Mouse (Mus musculus) thymus, adult 2 months (tissue): ENCODE results near the gene Tlx3. TPM values are rescaled to one million over a fixed set of nuclear protein-coding genes. Genes with fewer than 3 reads are reported as not detected.

ENCODE experiments used
- DNase-seq: peaks from one replicate; pipeline ENCODE4 v3.0.0; 2021
- H3K27ac ChIP-seq: fragments of 200-500 bp; 2 replicates; pipeline ENCODE4 v1.5.1; 2012; ENCODE audit warnings: low read length, control low read depth; ENCODE audit not compliant: control insufficient read depth, insufficient read depth
- H3K27me3 ChIP-seq: fragments of 200-500 bp; 2 replicates; pipeline ENCODE4 v1.6.1; 2012; ENCODE audit warnings: mild to moderate bottlenecking, low read length, moderate library complexity, mixed read lengths; ENCODE audit not compliant: control insufficient read depth, insufficient read depth
- H3K36me3 ChIP-seq: fragments of 200-500 bp; 2 replicates; pipeline ENCODE4 v1.6.1; 2012; ENCODE audit warnings: mild to moderate bottlenecking, low read length, moderate library complexity; ENCODE audit not compliant: control insufficient read depth, insufficient read depth
- H3K4me1 ChIP-seq: fragments of 200-500 bp; replicated peaks from 2 replicates; pipeline ENCODE4 v1.6.1; 2012; ENCODE audit warnings: low read length; ENCODE audit not compliant: control insufficient read depth, insufficient read depth
- H3K4me3 ChIP-seq: fragments of 200-500 bp; 2 replicates; pipeline ENCODE4 v1.5.1; 2012; ENCODE audit warnings: mild to moderate bottlenecking, low read length, control low read depth, moderate library complexity; ENCODE audit not compliant: control insufficient read depth, insufficient read depth
- CTCF ChIP-seq: fragments of 200-500 bp; IDR thresholded peaks from 2 replicates; pipeline ENCODE4 v1.5.1; 2012; ENCODE audit warnings: mild to moderate bottlenecking, control low read depth, low read length, moderate library complexity, borderline replicate concordance; ENCODE audit not compliant: control insufficient read depth, poor library complexity, insufficient read depth; ENCODE audit errors: extremely low read depth
- POLR2A ChIP-seq: fragments of 200-500 bp; IDR thresholded peaks from 2 replicates; pipeline ENCODE4 v1.6.1; 2012; ENCODE audit warnings: mild to moderate bottlenecking, low read length, control low read depth, moderate library complexity; ENCODE audit not compliant: control insufficient read depth, poor library complexity, insufficient read depth; ENCODE audit errors: extremely low read depth
- WGBS: fragments of 180-500 bp; shearing (Covaris S2); methylation state at CpG from one replicate; pipeline ENCODE4 v1.1.7; 2018; 5-methylcytosine and 5-hydroxymethylcytosine counted together
- polyA plus RNA-seq: library from polyadenylated mRNA; depleted of rRNA; stranded (reverse); fragments of >200 nt; gene quantifications from 2 replicates; pipeline ENCODE4 v1.2.3, GENCODE M21; 2012

Tlx3 gene
- polyA plus RNA-seq, 1 experiment: 0.08 TPM

DNA sequence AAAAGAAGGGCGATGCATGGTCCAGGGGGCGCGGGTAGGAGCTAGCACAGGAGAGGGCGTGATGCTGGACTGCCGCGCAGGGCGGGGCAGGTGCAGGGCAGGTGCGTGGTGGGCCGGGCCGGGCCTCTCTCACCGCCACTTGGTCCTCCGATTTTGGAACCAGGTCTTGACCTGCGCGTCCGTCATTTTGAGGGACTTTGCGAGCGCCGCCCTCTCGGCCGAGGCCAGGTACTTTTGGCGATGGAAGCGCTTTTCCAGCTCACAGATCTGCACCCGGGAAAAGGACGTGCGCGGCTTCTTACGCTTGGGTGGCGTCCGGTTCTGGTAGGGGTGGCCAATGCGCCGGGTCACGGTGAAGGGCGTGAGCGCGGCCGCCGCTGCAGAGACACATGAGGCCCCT is 1.1 kb downstream of the Tlx3 start:
- Histone ChIP-seq H3K4me3 (no peak overlapping the region), H3K27me3 (peaks cover 63% of the 10 kb centered on the region), H3K4me1 (0 out of 2 replicates have a peak, but pooled peaks cover 7% of the 10 kb centered on the region), H3K36me3 (no peaks in the 10 kb centered on the region), H3K27ac (no peak overlapping the region)
- DNase-seq: no peak
- TF ChIP-seq CTCF: no peak
- TF ChIP-seq POLR2A: no peak
- 7% methylated on average over 37 of the region's 37 CpGs for WGBS

DNA sequence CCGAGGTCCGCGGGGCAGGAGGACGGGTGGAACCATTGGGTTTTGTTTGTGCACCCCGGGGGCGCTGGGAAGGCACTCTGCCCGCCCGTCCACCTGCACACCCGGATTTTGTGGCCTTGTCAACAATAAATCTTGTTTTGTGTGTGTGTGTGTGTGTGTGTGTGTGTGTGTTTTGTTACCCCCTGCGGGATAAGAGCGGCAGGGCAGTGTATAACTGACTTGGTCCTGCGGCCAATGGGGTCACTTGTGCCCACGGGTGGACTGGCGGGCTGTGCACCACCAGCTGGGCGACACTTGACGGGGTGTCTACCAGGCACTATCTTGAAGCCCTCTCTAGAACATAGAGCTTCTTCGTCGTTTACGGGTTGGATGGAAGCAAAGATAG is 1.8 kb downstream of the Tlx3 start:
- no peak overlapping the region for H3K27ac ChIP-seq
- no peak for DNase-seq
- TF ChIP-seq POLR2A: no peak
- TF ChIP-seq CTCF: no peak
- H3K27me3 ChIP-seq: peaks cover 63% of the 10 kb centered on the region
- no peaks in the 10 kb centered on the region for H3K36me3 ChIP-seq
- H3K4me3 ChIP-seq: no peak overlapping the region
- H3K4me1 ChIP-seq: 0 out of 2 replicates have a peak, but pooled peaks cover 7% of the 10 kb centered on the region
- whole genome bisulfite sequencing: 8% methylated on average over 19 of the region's 19 CpGs

DNA sequence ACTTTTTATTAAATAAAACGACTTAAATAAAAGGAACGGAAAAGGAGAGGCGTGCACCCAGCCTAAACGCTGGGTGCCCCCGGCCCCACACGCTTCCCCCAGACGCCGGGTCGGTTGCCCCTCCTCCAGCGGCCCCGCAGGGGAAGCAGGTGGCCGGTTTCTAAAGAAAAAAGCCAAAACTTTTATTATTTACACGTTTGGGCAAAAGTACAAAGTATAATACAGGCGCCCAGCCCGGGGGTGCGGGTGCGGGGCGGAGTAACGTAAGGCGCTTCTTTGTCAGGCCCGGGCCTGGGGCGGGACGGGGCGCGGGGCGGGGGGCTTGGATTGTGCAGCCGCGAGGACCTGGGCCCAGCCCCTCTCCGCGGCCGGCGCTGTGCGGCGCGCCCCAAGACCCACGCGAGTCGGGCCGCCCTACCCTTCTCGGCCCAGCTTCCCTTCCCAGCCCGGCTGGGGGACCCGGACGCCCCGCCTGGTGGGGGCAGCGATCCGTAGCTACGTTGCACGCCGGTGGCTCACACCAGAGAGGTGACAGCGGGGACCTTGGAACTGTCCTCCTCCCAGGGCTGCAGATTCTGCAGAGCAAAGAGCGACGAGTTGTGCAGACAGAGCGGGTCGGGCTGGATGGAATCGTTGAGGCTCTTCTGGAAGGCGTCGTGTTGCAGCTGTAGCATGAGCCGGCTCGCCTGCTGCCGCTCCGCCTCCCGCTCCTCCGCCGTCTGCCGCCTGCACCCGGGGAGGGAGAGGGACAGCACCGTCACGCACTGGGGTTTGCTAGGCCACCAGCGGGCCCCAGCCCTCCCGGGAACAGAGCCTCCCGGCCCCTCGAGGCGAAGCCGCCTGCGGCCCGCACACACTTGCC is 2.4 kb downstream of the Tlx3 start:
- TF ChIP-seq POLR2A (no peak), CTCF (no peak)
- Histone ChIP-seq H3K4me1 (0 out of 2 replicates have a peak, but pooled peaks cover 7% of the 10 kb centered on the region), H3K27me3 (peaks cover 63% of the 10 kb centered on the region), H3K4me3 (no peak overlapping the region), H3K36me3 (no peaks in the 10 kb centered on the region), H3K27ac (no peak overlapping the region)
- 2% methylated on average over 75 of the region's 76 CpGs for WGBS
- no peak for DNase-seq

DNA sequence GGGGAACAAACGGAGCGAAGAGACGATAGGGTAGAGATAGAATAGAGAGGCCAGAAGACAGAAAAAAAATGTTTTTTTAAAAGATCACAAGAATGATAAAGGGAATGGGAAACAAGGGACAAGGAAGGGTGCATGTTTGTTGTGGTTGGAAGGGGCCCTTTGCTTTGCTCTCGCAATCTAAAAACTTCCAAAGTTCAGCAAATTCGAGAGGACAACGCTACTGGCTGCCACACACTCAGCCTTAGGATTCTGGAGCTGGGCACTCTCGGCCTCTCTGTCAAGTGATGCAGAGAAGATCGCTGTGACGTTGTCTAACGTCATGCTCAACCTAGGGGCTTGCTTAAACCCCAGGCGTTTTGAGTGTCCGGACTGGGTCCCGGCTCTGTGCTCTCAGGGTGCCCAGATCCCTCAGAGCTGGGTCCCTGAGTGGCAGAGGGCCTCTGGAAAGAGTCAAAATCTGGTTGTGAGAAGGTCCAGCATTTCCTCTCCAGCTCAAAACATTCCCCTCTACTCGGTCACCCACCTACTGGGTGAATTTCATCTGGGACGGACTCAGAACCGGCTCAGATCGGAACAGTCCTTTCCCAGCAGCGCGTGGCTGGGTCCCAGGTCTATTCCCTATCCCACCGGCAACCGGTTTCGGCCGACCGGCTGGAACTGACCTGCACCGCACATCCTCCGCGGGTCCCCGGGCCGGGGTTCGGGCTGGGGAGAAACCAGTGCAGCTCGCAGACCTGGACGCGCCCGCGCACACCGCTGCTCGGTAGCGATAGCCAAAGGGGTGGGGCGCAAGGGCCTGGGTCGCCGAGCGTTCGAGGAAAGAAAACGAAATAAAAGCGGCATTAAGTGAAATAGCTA is 3.3 kb downstream of the Tlx3 start:
- 0 out of 2 replicates have a peak, but pooled peaks cover 7% of the 10 kb centered on the region for H3K4me1 ChIP-seq
- no peaks in the 10 kb centered on the region for H3K36me3 ChIP-seq
- WGBS: 3% methylated on average over 45 of the region's 45 CpGs
- no peak overlapping the region for H3K4me3 ChIP-seq
- H3K27ac ChIP-seq: no peak overlapping the region
- TF ChIP-seq POLR2A (no peak), CTCF (no peak)
- no peak for DNase-seq
- H3K27me3 ChIP-seq: peaks cover 66% of the 10 kb centered on the region

DNA sequence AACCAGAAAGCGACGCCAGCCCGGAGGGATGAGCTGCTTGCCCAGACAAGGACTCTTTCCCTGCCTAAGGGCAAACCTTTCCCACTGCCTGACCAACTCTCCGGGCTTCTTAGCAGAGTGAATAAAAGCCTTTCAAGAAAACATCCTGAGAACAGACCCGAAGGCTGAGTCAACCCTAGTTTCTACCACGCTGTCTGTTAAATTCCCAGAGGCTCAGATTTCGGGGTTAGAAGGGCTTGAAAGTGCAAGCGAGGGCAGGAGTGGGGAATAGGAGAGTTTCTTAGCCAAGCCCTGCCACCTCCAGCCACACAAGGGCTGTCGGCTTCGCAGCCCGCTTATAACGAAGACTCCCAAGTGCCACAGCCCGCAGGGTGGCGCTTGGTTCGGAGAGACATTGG is 4.3 kb downstream of the Tlx3 start:
- 14% methylated on average over 15 of the region's 15 CpGs for WGBS
- no peak overlapping the region for H3K4me3 ChIP-seq
- no peak for DNase-seq
- H3K27me3 ChIP-seq: peaks cover 56% of the 10 kb centered on the region
- no peak overlapping the region for H3K27ac ChIP-seq
- H3K36me3 ChIP-seq: no peaks in the 10 kb centered on the region
- TF ChIP-seq POLR2A (no peak), CTCF (no peak)
- 0 out of 2 replicates have a peak, but pooled peaks cover 7% of the 10 kb centered on the region for H3K4me1 ChIP-seq

DNA sequence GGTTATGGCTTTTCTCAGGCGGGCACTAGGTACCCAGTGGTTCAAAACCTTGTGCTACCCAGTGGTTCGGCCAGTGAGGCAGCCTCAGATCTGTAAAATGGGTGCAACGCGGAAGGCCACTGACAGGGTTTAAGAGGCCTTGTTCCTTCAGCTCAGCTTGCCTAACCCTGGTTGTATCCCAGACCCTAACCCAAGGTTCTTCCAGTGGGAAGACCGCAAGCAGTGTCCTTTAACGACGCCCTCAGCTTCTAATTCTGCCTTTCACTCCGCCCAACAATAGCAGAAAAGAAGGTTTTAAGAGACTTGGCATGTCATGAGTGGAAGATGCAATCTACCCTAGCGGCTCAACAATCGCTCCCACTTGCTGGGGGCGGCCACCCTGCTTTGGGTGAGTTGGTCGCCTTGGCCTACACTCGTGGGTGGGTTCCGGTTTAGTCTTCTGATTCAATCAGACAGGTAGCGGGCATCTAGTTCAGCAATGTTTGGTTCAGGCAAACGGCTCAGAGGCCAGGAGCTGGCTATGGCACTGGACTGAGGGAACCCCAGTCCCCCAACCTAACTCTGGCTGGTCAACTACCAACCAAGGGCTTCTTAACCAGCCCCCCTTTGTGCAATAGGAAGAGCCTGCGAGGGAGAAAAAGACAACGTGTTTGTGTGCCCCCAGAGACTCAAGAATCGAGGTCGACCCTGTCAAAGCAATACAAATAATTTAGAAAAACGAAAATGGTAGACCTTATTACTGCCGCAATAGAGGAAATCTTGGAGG is 4.9 kb downstream of the Tlx3 start:
- Histone ChIP-seq H3K36me3 (no peaks in the 10 kb centered on the region), H3K4me3 (no peak overlapping the region), H3K4me1 (0 out of 2 replicates have a peak, but pooled peaks cover 7% of the 10 kb centered on the region), H3K27ac (no peak overlapping the region), H3K27me3 (peaks cover 58% of the 10 kb centered on the region)
- WGBS: 34% methylated on average over 22 of the region's 22 CpGs
- DNase-seq: no peak
- TF ChIP-seq POLR2A (no peak), CTCF (no peak)
